In the genomic region with DNA sequence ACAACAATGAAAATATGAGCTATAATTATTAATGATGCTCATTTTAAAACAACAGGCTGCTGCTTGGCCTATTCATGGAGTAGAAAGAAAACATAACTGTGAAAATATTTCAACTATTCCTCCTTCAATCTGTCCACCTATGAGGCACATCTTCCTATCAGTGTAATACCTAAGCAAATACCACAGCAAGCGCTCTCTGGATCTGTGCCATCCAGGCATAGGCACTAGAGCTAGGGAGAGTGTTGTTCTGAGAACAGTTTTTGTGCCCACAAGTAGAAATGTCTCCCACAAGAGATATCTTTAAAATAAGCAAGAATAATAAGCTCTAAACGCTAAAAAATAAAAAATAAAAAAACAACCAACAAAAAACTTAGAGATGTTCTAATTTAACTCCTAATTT, we compare ENCODE assay signal across 28 mouse cellular contexts. TPM values are rescaled to one million over a fixed set of nuclear protein-coding genes. Genes with fewer than 3 reads are reported as not detected.
DNase-seq lines count a peak whose midpoint lies in the region; ATAC-seq and TF ChIP-seq lines count a peak whose summit lies in the region.
"Had no signal": no experiment of that assay in that cellular context is flagged by ENCODE, and none has a peak within 500 bp of the region (broad histone marks: within the 10 kb centered on the region; RNA-seq: fewer than 3 reads in every experiment).

No protein-coding gene starts in this region.

- ATAC-seq in lung, postnatal 0 days = no peak
- ATAC-seq: forebrain, embryonic 14.5 days; hindbrain, postnatal 0 days; intestine, embryonic 15.5 days had no signal

- DNase-seq in cerebellum, adult 2 months = peak; percentile 44 to 61
- DNase-seq in cerebellum, adult 11-12 months = no peak
- DNase-seq in heart, postnatal 4 days = peak; percentile 36
- no peak for DNase-seq in heart, embryonic 10.5 days (ENCODE audit: low spot score)
- DNase-seq in lung, postnatal 0 days (ENCODE audit: low spot score) = no peak
- no peak for DNase-seq in lung, postnatal 14 days
- DNase-seq in adrenal gland, adult 18-20 months (ENCODE audit: low spot score in 2 of 2) = no peak
- DNase-seq: adrenal gland, adult 2 months; adrenal gland, postnatal 36 days; embryo, embryonic 11 days; gastrocnemius, postnatal 14 days; kidney, adult 2 months; right cerebral cortex, postnatal 4 days; thymus, adult 18-20 months; thymus, postnatal 25 days had no signal

- peaks cover 14% of the 10 kb centered on the region for H3K4me1 ChIP-seq in cerebellum, adult 2 months (ENCODE audit: control insufficient read depth, insufficient read depth, low read length)
- H3K4me1 ChIP-seq in heart, embryonic 10.5 days = peaks cover 5% of the 10 kb centered on the region; the same call in 1 of the 2 replicates
- peaks cover 4% of the 10 kb centered on the region; the same call in 1 of the 2 replicates for H3K4me1 ChIP-seq in lung, postnatal 0 days (ENCODE audit: insufficient read depth, low read depth, low read length)
- H3K4me1 ChIP-seq: hindbrain, embryonic 12.5 days; intestine, embryonic 15.5 days; limb, embryonic 10.5 days; neural tube, embryonic 12.5 days had no signal

- H3K27me3 ChIP-seq in cerebellum, adult 2 months (ENCODE audit: control insufficient read depth, insufficient read depth, low read length) = no peaks in the 10 kb centered on the region
- no peaks in the 10 kb centered on the region for H3K27me3 ChIP-seq in heart, embryonic 10.5 days (ENCODE audit: insufficient read depth, poor library complexity, severe bottlenecking)
- H3K27me3 ChIP-seq in lung, postnatal 0 days (replicated peaks; ENCODE audit: insufficient read depth, low read length) = no peaks in the 10 kb centered on the region
- H3K27me3 ChIP-seq: embryonic facial prominence, embryonic 12.5 days; heart, embryonic 15.5 days; hindbrain, embryonic 12.5 days; intestine, embryonic 15.5 days; limb, embryonic 15.5 days; liver, embryonic 15.5 days; neural tube, embryonic 12.5 days had no signal

- H3K36me3 ChIP-seq in heart, embryonic 10.5 days = no peaks in the 10 kb centered on the region
- H3K36me3 ChIP-seq in lung, postnatal 0 days (ENCODE audit: insufficient read depth, low read length) = no peaks in the 10 kb centered on the region
- H3K36me3 ChIP-seq: embryonic facial prominence, embryonic 12.5 days; heart, embryonic 15.5 days; hindbrain, embryonic 12.5 days; intestine, embryonic 15.5 days; limb, embryonic 10.5 days; limb, embryonic 15.5 days; liver, embryonic 15.5 days; midbrain, embryonic 10.5 days; neural tube, embryonic 12.5 days had no signal

- H3K9me3 ChIP-seq in heart, embryonic 10.5 days = no peaks in the 10 kb centered on the region
- H3K9me3 ChIP-seq in lung, postnatal 0 days (ENCODE audit: low read length) = no peaks in the 10 kb centered on the region
- H3K9me3 ChIP-seq: embryonic facial prominence, embryonic 12.5 days; heart, embryonic 15.5 days; hindbrain, embryonic 12.5 days; intestine, embryonic 15.5 days; limb, embryonic 10.5 days; limb, embryonic 15.5 days; liver, embryonic 15.5 days; midbrain, embryonic 10.5 days; neural tube, embryonic 12.5 days had no signal

- no peak overlapping the region for H3K9ac ChIP-seq in lung, postnatal 0 days (replicated peaks; ENCODE audit: low read depth)
- H3K9ac ChIP-seq: embryonic facial prominence, embryonic 12.5 days; heart, embryonic 15.5 days; hindbrain, embryonic 12.5 days; intestine, embryonic 15.5 days; limb, embryonic 15.5 days; liver, embryonic 15.5 days; neural tube, embryonic 12.5 days had no signal

- 0 out of 2 replicates have a peak, but pooled peaks have one; percentile 9 for TF ChIP-seq EP300 in lung, postnatal 0 days (IDR thresholded peaks at IDR 0.05)

- TF ChIP-seq CTCF in cerebellum, adult 2 months (IDR thresholded peaks at IDR 0.05; ENCODE audit: borderline replicate concordance, insufficient read depth, low read depth, low read length) = no peak
- no peak for TF ChIP-seq CTCF in lung, postnatal 0 days (IDR thresholded peaks at IDR 0.05)

- H3K4me2 ChIP-seq in lung, postnatal 0 days (replicated peaks; ENCODE audit: low read depth, low read length) = no peak overlapping the region
- H3K4me2 ChIP-seq: embryonic facial prominence, embryonic 12.5 days; heart, embryonic 15.5 days; hindbrain, embryonic 12.5 days; intestine, embryonic 15.5 days; limb, embryonic 15.5 days; liver, embryonic 15.5 days; neural tube, embryonic 12.5 days had no signal

- no peak overlapping the region for H3K27ac ChIP-seq in cerebellum, adult 2 months (ENCODE audit: insufficient read depth, low read length)
- no peak overlapping the region for H3K27ac ChIP-seq in heart, embryonic 10.5 days
- H3K27ac ChIP-seq in lung, postnatal 0 days (ENCODE audit: low read length) = no peak overlapping the region
- H3K27ac ChIP-seq: embryonic facial prominence, embryonic 12.5 days; hindbrain, embryonic 12.5 days; hindbrain, postnatal 0 days; intestine, embryonic 15.5 days; limb, embryonic 10.5 days; limb, embryonic 15.5 days; liver, embryonic 15.5 days; midbrain, embryonic 10.5 days; neural tube, embryonic 12.5 days; stomach, postnatal 0 days had no signal

- no peak for TF ChIP-seq POLR2A in cerebellum, adult 2 months (IDR thresholded peaks at IDR 0.05; ENCODE audit: borderline replicate concordance, insufficient read depth, low read length)

- no peak overlapping the region for H3K4me3 ChIP-seq in cerebellum, adult 2 months (replicated peaks; ENCODE audit: insufficient read depth, low read depth, low read length)
- no peak overlapping the region for H3K4me3 ChIP-seq in heart, embryonic 10.5 days
- no peak overlapping the region for H3K4me3 ChIP-seq in lung, postnatal 0 days (ENCODE audit: low read depth, low read length)
- H3K4me3 ChIP-seq: embryonic facial prominence, embryonic 12.5 days; heart, embryonic 15.5 days; hindbrain, embryonic 12.5 days; intestine, embryonic 15.5 days; limb, embryonic 10.5 days; limb, embryonic 15.5 days; liver, embryonic 15.5 days; midbrain, embryonic 10.5 days; myocyte; neural tube, embryonic 12.5 days had no signal

- WGBS in cerebellum, adult 2 months = 76% methylated on average over 2 of the region's 2 CpGs
- 74% methylated on average over 2 of the region's 2 CpGs for WGBS in heart, embryonic 10.5 days
- 70% methylated on average over 2 of the region's 2 CpGs for WGBS in lung, postnatal 0 days

RNA-seq across cellular contexts. Expression of gene Srgap2, which starts 14.0 kb away (rescaled TPM):
- 83.1 and 94.6 TPM in 2 replicates for polyA plus RNA-seq in cerebellum, adult 2 months (2012; rRNA removed)
- 10 to 100 TPM; 34.2 to 40.4 TPM for total RNA-seq in heart, postnatal 4 days (2021)
- polyA plus RNA-seq in heart, embryonic 10.5 days (2016; fragmentation: Nextera tagmentation; extraction: Ambion mirVana) = 18.7 and 19.4 TPM in 2 replicates
- 9.5 and 10.1 TPM in 2 replicates for polyA plus RNA-seq in lung, postnatal 0 days (2015; fragmentation: Nextera tagmentation; extraction: Ambion mirVana)
- 10 to 100 TPM; 22.6 to 22.9 TPM for total RNA-seq in adrenal gland, adult 18-20 months (2021)

RNA-seq across cellular contexts. Expression of gene Fam72a, which starts 14.6 kb away (rescaled TPM):
- 1.9 TPM in 2 replicates for polyA plus RNA-seq in cerebellum, adult 2 months (2012; rRNA removed)
- total RNA-seq in heart, postnatal 4 days (2021) = 1 to 10 TPM; 1.2 to 1.8 TPM
- polyA plus RNA-seq in heart, embryonic 10.5 days (2016; fragmentation: Nextera tagmentation; extraction: Ambion mirVana) = 3.9 and 4.5 TPM in 2 replicates
- polyA plus RNA-seq in lung, postnatal 0 days (2015; fragmentation: Nextera tagmentation; extraction: Ambion mirVana) = 1.1 and 1.3 TPM in 2 replicates
- total RNA-seq in adrenal gland, adult 18-20 months (2021) = 1 to 10 TPM in 1 of 2 experiments, under 1 TPM in 1; 0.83 to 1.1 TPM
- total RNA-seq: hindbrain, postnatal 0 days had no signal

Comparison
In these comparisons a context has a peak if more than half of its experiments do, and no peak if none do; other contexts are left out.
1. DNase-seq: peak in cerebellum, adult 2 months (2 of 2) and heart, postnatal 4 days (single experiment); none in cerebellum, adult 11-12 months (single experiment), heart, embryonic 10.5 days (single experiment), lung, postnatal 0 days (single experiment), lung, postnatal 14 days (single experiment) and adrenal gland, adult 18-20 months (0 of 2).